Mouse (Mus musculus) heart, embryonic 14.5 days (tissue): ENCODE measurements around the gene Ift43. TPM values are rescaled to one million over a fixed set of nuclear protein-coding genes. Genes with fewer than 3 reads are reported as not detected.
A peak's percentile ranks its signal among the peaks of the same experiment; 100 is the strongest.

Experiments used
- ATAC-seq: fragments of 200-750 bp; cut with Nextera tagmentation; 2 replicates; pipeline ENCODE4 v1.8.0; 2017; ENCODE audit warnings: low read depth, moderate TSS enrichment; ENCODE audit not compliant: insufficient number of reproducible peaks, insufficient read depth, low FRiP score
- H3K27ac ChIP-seq, 2 experiments: fragments of 200-500 bp in 1 of 2; fragments of 300-500 bp in 1 of 2; sonication (generic) in 1 of 2; replicated peaks in 1 of 2; 2 replicates each; pipeline ENCODE4 v1.5.1; 2012 to 2014; ENCODE audit warnings: low read depth in 2 of 2, low read length in 2 of 2, control low read depth in 1 of 2, mild to moderate bottlenecking in 1 of 2, mixed read lengths in 1 of 2; ENCODE audit not compliant: control insufficient read depth in 1 of 2, insufficient read depth in 1 of 2
- H3K27me3 ChIP-seq: fragments of 300-500 bp; sonication (generic); 2 replicates; pipeline ENCODE4 v1.6.1; 2014; ENCODE audit warnings: mild to moderate bottlenecking, low read length, control low read depth; ENCODE audit not compliant: control insufficient read depth, insufficient read depth
- H3K36me3 ChIP-seq: fragments of 300-500 bp; sonication (generic); 2 replicates; pipeline ENCODE4 v1.6.1; 2014; ENCODE audit warnings: mild to moderate bottlenecking, control low read depth, low read length, mixed read lengths; ENCODE audit not compliant: control insufficient read depth, insufficient read depth
- H3K4me1 ChIP-seq, 2 experiments: fragments of 200-500 bp in 1 of 2; fragments of 300-500 bp in 1 of 2; sonication (generic) in 1 of 2; 2 replicates each; pipeline ENCODE4 v1.6.1; 2012 to 2014; ENCODE audit warnings: low read length in 2 of 2, control low read depth in 1 of 2, mixed read lengths in 1 of 2; ENCODE audit not compliant: control insufficient read depth in 2 of 2, insufficient read depth in 2 of 2
- H3K4me2 ChIP-seq: fragments of 300-500 bp; sonication (generic); 2 replicates; pipeline ENCODE4 v1.6.1; 2014; ENCODE audit warnings: mild to moderate bottlenecking, low read length
- H3K4me3 ChIP-seq, 2 experiments: fragments of 200-500 bp in 1 of 2; fragments of 300-500 bp in 1 of 2; sonication (generic) in 1 of 2; 2 replicates each; pipeline ENCODE4 v1.5.1; 2012 to 2014; ENCODE audit warnings: low read length in 2 of 2, mild to moderate bottlenecking in 2 of 2, control low read depth in 1 of 2, low read depth in 1 of 2, moderate library complexity in 1 of 2; ENCODE audit not compliant: control insufficient read depth in 1 of 2, insufficient read depth in 1 of 2
- H3K9ac ChIP-seq: fragments of 300-500 bp; sonication (generic); 2 replicates; pipeline ENCODE4 v1.6.1; 2014; ENCODE audit warnings: mild to moderate bottlenecking, low read length
- H3K9me3 ChIP-seq: fragments of 300-500 bp; sonication (generic); 2 replicates; pipeline ENCODE4 v1.6.1; 2016; ENCODE audit warnings: low read length, control low read depth; ENCODE audit not compliant: control insufficient read depth
- WGBS: fragments of 180-500 bp; shearing (Covaris S2); extraction: QIAGEN DNeasy Blood & Tissue Kit; methylation state at CpG from one replicate; pipeline ENCODE4 v1.1.7; 2014; 5-methylcytosine and 5-hydroxymethylcytosine counted together
- polyA plus RNA-seq: library from polyadenylated mRNA; unstranded; fragments of >200 nt; fragmentation: Nextera tagmentation; extraction: Ambion mirVana; gene quantifications from 2 replicates; pipeline ENCODE4 v1.2.1, GENCODE M21; 2014

The Ift43 gene
- polyA plus RNA-seq, 1 experiment from 2014 or later, result 142 TPM

GRCm38 (mm10) chr12:86064796-86065195, 17.5 kb upstream of the Ift43 start:
- Histone ChIP-seq H3K27ac (no peak overlapping the region), H3K4me1 (no peaks in the 10 kb centered on the region), H3K36me3 (peaks cover 62% of the 10 kb centered on the region)

GRCm38 (mm10) chr12:86071432-86071831, 10.9 kb upstream of the Ift43 start:
- Histone ChIP-seq H3K4me2 (no peak overlapping the region), H3K27ac (no peak overlapping the region), H3K27me3 (no peaks in the 10 kb centered on the region), H3K36me3 (peaks cover 22% of the 10 kb centered on the region; the same call in 1 of the 2 replicates), H3K4me3 (no peak overlapping the region), H3K4me1 (peaks cover 2 to 9% of the 10 kb centered on the region in 2 experiments; a peak in 3 of 4 replicates), H3K9me3 (no peaks in the 10 kb centered on the region), H3K9ac (no peak overlapping the region)
- 78% methylated on average over 6 of the region's 6 CpGs for WGBS
- ATAC-seq, result no peak

More at GRCm38 (mm10) chr12:86064796-86065195, 17.5 kb upstream of the Ift43 start:
- Histone ChIP-seq H3K9me3 (no peaks in the 10 kb centered on the region), H3K4me3 (no peak overlapping the region), H3K4me2 (no peak overlapping the region), H3K9ac (no peak overlapping the region), H3K27me3 (no peaks in the 10 kb centered on the region)
- ATAC-seq, result no peak

- Histone ChIP-seq H3K27me3 (no peaks in the 10 kb centered on the region), H3K9me3 (no peaks in the 10 kb centered on the region), H3K4me2 (peak overlapping the region; percentile 74; the same call in 1 of the 2 replicates), H3K4me3 (no peak overlapping the region), H3K36me3 (no peaks in the 10 kb centered on the region), H3K27ac (no peak overlapping the region), H3K9ac (no peak overlapping the region), H3K4me1 (peaks cover 10 to 25% of the 10 kb centered on the region in 2 experiments)
- no peak for ATAC-seq
- 77% methylated on average over 12 of the region's 12 CpGs for WGBS
These were observed 7.7 kb upstream of the Ift43 start for GRCm38 (mm10) chr12:86074681-86075080.

GRCm38 (mm10) chr12:86075358-86075757, 7.0 kb upstream of the Ift43 start:
- H3K9me3 ChIP-seq, result no peaks in the 10 kb centered on the region
- no peaks in the 10 kb centered on the region for H3K36me3 ChIP-seq
- H3K4me3 ChIP-seq, result no peak overlapping the region
- 84% methylated on average over 7 of the region's 7 CpGs for WGBS
- H3K4me1 ChIP-seq, result peaks cover 10 to 25% of the 10 kb centered on the region in 2 experiments
- H3K27ac ChIP-seq, result no peak overlapping the region
- peak overlapping the region; percentile 74 for H3K4me2 ChIP-seq
- H3K9ac ChIP-seq, result no peak overlapping the region
- no peak for ATAC-seq
- H3K27me3 ChIP-seq, result no peaks in the 10 kb centered on the region

- no peak for ATAC-seq
- no peak overlapping the region for H3K27ac ChIP-seq
- H3K9me3 ChIP-seq, result no peaks in the 10 kb centered on the region
- WGBS, result 11% methylated on average over 13 of the region's 13 CpGs
- peaks cover 10 to 25% of the 10 kb centered on the region in 2 experiments for H3K4me1 ChIP-seq
- H3K27me3 ChIP-seq, result no peaks in the 10 kb centered on the region
- peak overlapping the region; percentile 78 for H3K9ac ChIP-seq
- peak overlapping the region; percentile 51 to 72 for H3K4me3 ChIP-seq
- peak overlapping the region; percentile 74 for H3K4me2 ChIP-seq
- H3K36me3 ChIP-seq, result no peaks in the 10 kb centered on the region
These were observed 5.9 kb upstream of the Ift43 start for GRCm38 (mm10) chr12:86076321-86076901.

GRCm38 (mm10) chr12:86077322-86077721, 5.0 kb upstream of the Ift43 start:
- Histone ChIP-seq H3K4me2 (peak overlapping the region; percentile 74), H3K27ac (peak overlapping the region in 1 of 2 experiments; percentile 94; a peak in 2 of 4 replicates)
- ATAC-seq, result no peak

GRCm38 (mm10) chr12:86077736-86078135, 4.6 kb upstream of the Ift43 start:
- no peaks in the 10 kb centered on the region for H3K36me3 ChIP-seq
- peak overlapping the region; percentile 78 for H3K9ac ChIP-seq
- 24% methylated on average over 11 of the region's 11 CpGs for WGBS
- H3K4me2 ChIP-seq, result peak overlapping the region; percentile 74
- peak overlapping the region; percentile 25 to 94; a peak in 2 of 4 replicates for H3K27ac ChIP-seq
- peaks cover 10 to 28% of the 10 kb centered on the region in 2 experiments for H3K4me1 ChIP-seq
- no peaks in the 10 kb centered on the region for H3K9me3 ChIP-seq
- ATAC-seq, result no peak
- no peaks in the 10 kb centered on the region for H3K27me3 ChIP-seq
- H3K4me3 ChIP-seq, result peak overlapping the region; percentile 51 to 72

More at GRCm38 (mm10) chr12:86077322-86077721, 5.0 kb upstream of the Ift43 start:
- H3K27me3 ChIP-seq, result no peaks in the 10 kb centered on the region
- H3K36me3 ChIP-seq, result no peaks in the 10 kb centered on the region
- H3K9ac ChIP-seq, result peak overlapping the region; percentile 78
- H3K4me3 ChIP-seq, result peak overlapping the region; percentile 51 to 72
- H3K4me1 ChIP-seq, result peaks cover 10 to 28% of the 10 kb centered on the region in 2 experiments
- 43% methylated on average over 8 of the region's 8 CpGs for WGBS
- H3K9me3 ChIP-seq, result no peaks in the 10 kb centered on the region

- H3K9ac ChIP-seq, result peak overlapping the region; percentile 78
- no peak for ATAC-seq
- peaks cover 13 to 32% of the 10 kb centered on the region in 2 experiments for H3K4me1 ChIP-seq
- no peaks in the 10 kb centered on the region for H3K9me3 ChIP-seq
- peak overlapping the region; percentile 94 to 95 for H3K27ac ChIP-seq
- 15% methylated on average over 9 of the region's 9 CpGs for WGBS
- H3K27me3 ChIP-seq, result no peaks in the 10 kb centered on the region
- no peaks in the 10 kb centered on the region for H3K36me3 ChIP-seq
- peak overlapping the region; percentile 51 to 72 for H3K4me3 ChIP-seq
- H3K4me2 ChIP-seq, result peak overlapping the region; percentile 74
These were observed 4.2 kb upstream of the Ift43 start for GRCm38 (mm10) chr12:86078176-86078552.
